Mouse (Mus musculus): ENCODE measurements around the gene Rtkn. TPM values are rescaled to one million over a fixed set of nuclear protein-coding genes. Genes with fewer than 3 reads are reported as not detected.

Gene Rtkn
- total RNA-seq (2023): not detected

DNA sequence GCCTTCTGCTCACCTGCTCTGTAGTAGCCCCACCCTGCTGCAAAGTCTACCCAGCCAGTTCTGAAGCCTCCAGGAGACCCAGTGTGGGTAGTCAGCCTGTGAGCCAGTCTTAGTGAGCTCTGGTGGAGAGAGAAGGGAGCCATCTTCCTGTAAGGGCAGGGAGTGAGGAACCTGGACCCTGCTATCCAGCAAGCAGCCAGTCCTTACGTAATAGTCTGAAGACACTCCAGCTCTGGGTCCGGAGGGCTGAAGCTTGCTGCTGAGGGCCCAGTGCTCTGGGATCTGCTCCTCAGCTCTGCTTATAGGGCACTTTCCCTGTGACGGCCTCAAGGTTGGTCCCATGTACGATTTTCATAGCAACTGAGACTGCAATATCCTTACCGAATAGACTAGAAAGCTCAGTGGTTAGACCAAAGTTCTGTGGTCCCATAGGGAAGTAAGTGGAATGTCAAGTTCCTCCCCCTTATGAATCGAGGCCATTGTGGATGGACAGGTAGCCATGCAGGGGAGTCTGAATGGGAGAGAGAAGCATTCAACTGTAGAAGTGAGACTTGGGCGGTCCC, at the start of gene Rtkn:
Gene Rtkn, plus strand, starts transcription at position 513 of the 563 bp plus-strand sequence.

DNA sequence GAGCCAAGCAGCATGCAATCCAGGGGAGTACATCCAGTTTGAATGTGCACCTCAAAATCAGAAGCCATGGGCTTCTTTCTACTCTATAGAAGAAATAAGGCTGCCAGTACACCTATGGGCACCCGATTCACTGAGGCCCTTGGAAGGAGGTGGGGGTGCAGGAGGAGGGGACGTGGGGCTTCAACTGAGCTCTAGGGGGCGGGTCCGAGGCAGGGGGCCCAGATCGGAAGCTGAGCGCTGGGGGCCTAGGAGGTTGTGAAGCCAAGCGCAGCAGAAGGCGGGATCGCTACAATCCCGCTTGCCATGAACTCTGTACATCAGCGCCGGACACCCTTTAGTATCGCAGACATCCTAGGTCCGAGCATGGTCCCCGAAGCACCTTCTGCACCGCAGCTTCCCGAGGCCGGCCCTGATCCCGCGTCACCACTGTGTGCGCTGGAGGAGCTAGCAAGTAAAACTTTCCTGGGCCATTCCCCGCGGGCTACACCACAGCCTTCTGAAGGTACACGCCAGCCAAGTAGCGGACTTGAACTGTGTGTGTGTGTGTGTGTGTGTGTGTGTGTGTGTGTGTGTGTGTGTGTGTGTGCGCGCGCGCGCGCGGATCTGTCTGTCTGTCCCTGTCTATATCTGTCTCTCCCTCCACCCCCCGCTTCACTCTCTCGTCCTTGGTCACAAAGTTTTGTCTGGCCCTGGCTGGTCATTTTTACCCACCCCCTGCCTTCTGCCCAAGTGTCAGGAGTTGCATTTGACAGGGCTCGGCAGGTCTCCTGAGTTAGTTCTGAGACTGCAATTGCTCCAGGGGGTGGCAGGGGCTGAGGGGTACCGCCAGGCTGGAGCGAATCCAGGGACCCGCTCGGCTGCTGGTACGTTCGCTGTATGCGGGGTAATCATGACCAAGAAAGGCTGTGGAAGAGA, 48.9 kb upstream of the Rtkn start, which contains the start of gene Lbx2:
Gene Lbx2, plus strand, starts transcription at position 247 of the 915 bp plus-strand sequence.

DNA sequence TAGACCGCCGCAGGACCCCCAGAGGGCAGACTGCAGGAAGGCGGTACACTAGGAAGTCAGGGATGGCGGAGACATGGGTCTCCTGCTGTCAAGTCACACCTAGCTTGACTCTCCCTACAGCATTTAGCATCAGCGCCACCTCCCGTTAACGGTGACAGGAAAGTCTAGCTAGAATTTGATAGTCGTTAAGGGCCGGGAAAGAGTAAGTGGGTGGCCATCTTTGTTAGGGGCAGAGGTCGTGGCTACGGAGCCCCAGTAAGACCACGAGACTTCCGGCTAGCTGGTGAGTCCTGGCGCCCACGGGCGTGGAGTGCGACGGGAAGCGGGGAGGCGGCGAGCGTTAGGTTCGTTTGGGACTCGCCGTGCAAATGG, 34.0 kb upstream of the Rtkn start, which contains the start of the genes Ccdc142 and Gm42688:
Gene Ccdc142, plus strand, starts transcription at position 286 of the 372 bp plus-strand sequence.
Gene Gm42688, plus strand, starts transcription at position 302 of the 372 bp plus-strand sequence.

DNA sequence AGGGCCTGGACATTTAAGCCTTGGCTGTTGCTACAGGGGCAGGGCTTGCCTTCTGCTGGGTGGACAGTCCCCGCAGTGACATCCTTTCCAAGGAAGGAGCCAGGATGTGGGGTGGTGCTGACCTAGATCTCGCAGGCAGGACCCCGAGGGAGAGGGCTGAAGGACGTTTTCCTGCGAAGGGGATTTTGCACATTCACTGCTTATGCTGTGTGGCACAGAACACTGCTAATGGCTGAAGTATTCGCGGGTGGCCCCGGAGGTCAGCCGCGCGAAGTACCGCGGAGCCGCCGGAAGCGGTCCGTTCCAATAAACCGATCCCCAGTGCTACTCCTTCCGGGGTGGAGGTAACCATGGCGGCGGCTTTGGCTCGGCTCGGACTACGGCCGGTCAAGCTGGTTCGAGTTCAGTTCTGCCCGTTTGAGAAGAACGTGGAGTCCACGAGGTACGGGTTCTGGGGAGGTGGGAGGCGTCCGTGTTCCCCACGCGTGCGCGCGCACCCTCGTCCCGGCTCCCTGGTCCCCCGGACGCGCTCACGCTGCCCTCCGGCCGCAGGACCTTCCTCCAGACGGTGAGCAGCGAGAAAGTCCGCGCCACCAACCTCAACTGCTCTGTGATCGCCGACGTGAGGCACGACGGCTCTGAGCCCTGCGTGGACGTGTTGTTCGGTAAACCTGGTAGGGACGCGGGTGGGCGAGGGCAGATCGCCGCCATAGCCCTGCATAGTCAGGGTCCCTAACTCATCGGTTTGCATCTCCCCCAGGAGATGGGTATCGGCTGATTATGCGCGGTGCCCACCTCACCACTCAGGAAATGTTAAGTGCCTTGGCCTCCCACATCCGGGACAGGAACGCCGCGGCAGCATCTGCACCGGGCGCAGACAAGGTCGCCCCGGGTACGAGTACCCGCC, 26.2 kb upstream of the Rtkn start, which contains the start of gene Mrpl53:
Gene Mrpl53, plus strand, starts transcription at position 279 of the 907 bp plus-strand sequence.

DNA sequence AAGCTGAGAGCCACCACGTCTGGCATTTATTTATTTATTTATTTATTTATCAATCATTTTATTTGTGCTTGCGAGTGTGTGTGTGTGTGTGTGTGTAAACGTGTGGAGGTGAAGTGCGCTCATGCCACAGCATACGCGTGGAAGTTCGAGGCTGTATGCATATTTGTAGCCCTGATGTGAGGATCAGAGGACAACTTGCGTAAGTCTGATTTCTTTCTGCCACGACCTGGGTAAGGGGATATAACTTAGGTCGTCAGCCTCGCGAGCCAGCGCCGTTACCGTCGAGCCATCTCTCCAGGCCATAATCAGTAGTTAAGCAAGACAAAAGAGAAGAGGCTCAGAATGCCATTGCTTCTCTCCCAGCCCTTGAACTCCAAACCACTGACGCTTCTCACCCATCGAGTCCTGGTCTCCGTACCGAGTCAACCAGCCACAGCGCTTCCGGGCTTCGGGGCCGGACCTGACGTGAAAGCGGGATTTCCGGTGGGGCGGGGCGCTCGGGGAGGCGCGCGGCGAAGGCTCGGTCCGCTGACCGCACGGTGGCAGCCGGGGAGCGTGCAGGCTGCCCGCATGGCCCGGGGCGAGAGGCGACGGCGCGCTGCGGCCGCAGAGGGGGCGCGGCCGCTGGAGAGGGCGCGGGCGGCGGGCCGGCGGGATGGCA, 20.1 kb upstream of the Rtkn start, which contains the start of gene Mogs:
Gene Mogs, plus strand, starts transcription at position 486 of the 661 bp plus-strand sequence.

DNA sequence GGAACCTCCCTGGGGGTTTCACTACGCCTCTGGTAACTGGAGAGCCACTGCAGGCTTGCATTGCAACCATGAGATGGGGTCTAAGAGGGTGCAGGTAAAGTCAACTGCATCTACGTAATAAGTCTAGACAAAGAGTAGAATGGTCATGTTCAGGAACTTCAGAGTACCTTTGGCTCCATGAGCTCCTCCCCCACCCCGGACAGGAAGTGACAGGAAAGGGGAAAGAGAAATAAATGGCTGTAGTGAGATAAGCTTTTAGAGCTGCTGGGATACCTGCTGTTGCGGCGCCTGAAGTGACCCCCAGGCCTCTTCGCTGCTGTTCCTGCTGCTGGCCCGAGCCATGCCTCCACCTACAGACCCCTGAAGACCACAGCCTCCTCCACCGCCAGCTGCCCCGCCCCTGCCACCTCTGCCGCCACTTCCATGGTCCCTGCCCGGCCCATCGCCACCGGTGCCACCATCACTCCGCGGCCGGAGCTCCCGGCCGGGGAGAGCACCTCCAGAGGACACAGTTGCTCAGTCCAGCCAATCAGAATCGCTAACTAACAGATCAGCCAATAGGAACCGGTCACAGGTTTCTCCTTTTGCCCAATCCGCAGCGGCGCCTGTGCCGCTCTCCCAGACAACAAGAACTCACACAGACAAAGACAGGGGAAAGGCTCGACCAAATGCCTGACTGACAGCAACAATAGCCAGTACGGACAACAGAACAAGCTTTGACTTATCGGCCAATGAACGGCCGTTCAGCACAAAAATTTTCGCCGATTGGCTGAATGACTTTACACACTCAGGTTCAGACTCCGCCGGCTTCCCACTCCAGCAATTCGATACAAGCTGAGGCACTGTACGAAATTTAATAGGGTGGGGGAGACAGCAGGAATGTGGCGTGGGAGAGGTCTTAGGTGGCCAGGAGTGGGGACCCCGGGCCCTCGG, 14.1 kb upstream of the Rtkn start, which contains the start of gene Wbp1:
Gene Wbp1, minus strand, starts transcription at position 630 of the 933 bp plus-strand sequence.

DNA sequence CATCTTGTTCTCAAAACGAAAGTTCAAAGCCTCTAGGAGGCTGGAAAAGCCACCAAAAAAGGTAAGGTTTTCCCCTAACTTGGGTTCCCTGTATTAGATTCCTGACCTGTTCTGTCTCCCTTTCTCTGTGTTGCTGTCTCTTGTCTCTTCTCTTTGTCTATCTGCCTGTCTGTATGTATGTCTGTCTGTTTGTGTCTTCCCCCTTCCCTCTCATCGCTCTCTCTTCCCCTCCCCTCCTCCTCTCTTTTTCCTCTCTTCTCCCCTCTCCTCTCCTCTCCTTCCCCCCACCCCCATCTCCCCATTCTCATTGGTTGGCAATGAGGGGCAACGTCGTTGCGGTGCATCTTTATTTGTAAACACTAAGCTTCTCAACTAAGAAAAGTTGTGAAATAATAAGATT, 9.9 kb upstream of the Rtkn start, which contains the start of gene Ino80b:
Gene Ino80b, minus strand, starts transcription at position 101 of the 400 bp plus-strand sequence.

DNA sequence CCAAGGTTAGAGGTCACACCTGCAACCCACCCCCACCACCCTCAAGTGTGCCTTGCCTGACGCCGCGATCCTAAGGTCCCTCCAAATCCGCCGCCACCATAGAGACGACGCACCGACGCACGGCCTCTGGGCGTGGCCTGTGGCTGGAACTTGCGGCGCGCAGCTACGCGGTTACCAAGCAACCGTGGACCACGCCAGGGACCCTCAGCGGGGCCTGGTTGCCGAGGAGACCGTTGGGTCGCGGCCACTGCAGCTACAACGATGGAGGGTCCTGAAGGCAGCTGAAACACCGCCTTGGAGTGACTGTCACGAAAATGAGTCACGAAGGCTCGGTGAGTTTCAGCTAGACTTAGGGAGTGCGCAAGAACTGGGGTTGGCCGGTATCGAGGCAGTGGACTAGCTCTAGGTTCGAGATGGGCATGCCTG, 21.0 kb downstream of the Rtkn start, which contains the start of the genes Wdr54 and 1700003E16Rik:
Gene Wdr54, minus strand, starts transcription at position 139 of the 426 bp plus-strand sequence.
Gene 1700003E16Rik, plus strand, starts transcription at position 146 of the 426 bp plus-strand sequence.

DNA sequence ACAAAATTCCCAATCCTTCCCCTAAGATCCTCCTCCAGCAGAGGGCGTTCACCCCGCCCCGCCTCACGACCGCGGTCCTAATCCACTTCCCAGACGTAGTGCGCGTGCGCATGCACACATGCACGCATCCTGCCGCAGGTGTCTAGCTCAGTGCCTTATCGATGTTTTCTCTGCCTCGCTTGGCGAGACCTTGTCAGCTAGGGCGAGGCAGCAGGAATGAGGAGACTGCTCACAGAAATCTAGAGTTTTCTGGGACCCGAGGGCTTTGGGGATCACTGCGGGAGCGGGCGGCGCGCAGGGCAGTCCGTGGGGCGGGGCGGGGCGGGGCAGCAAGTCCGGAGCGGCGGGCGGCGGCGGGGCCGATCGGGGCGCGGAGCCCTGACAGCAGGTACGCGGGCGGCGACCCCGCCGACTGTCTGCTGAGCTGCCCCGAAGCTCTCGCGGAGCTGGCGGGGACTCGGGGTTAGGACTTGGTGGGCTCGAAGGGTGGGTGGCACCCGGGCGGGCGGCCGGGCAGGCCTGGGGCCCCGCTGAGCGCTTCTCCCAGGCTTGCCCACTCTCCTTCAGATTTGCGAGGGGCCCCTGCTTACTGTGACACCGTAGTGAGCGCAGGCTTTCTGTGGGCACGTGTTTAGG, 30.5 kb downstream of the Rtkn start, which contains the start of gene Dctn1:
Gene Dctn1, plus strand, starts transcription at position 314 of the 636 bp plus-strand sequence.

Other genes starting within 250 kb of the Rtkn start
- 10 to 100 TPM; 27.3 to 28.7 TPM for gene Sema4f, start 195.7 kb upstream of the Rtkn start, total RNA-seq (2023)
- gene M1ap, start 188.6 kb upstream of the Rtkn start, total RNA-seq (2023): not detected
- gene Dok1, start 102.0 kb upstream of the Rtkn start, total RNA-seq (2023): 10 to 100 TPM; 21.0 to 23.7 TPM
- gene Loxl3, start 101.3 kb upstream of the Rtkn start, total RNA-seq (2023): not detected
- gene Aup1, start 80.9 kb upstream of the Rtkn start, total RNA-seq (2023): 100 to 1,000 TPM; 350 to 355 TPM
- gene Htra2, start 80.2 kb upstream of the Rtkn start, total RNA-seq (2023): 10 to 100 TPM; 29.3 to 31.8 TPM
- 10 to 100 TPM; 16.0 to 16.6 TPM for gene Dqx1, start 77.6 kb upstream of the Rtkn start, total RNA-seq (2023)
- gene Tlx2, start 65.2 kb upstream of the Rtkn start, total RNA-seq (2023): not detected
- 10 to 100 TPM; 28.2 to 31.7 TPM for gene Pcgf1, start 57.6 kb upstream of the Rtkn start, total RNA-seq (2023)
- not detected for gene Lbx2, start 49.1 kb upstream of the Rtkn start, total RNA-seq (2023)
- gene Ccdc142, start 33.9 kb upstream of the Rtkn start, total RNA-seq (2023): 10 to 100 TPM in 1 of 2 experiments, 1 to 10 TPM in 1; 8.4 to 11.3 TPM
- gene Gm42688, start 33.8 kb upstream of the Rtkn start, total RNA-seq (2023): 10 to 100 TPM; 10.5 to 11.2 TPM
- gene Mrpl53, start 26.4 kb upstream of the Rtkn start, total RNA-seq (2023): 10 to 100 TPM; 28.3 to 31.2 TPM
- gene Mogs, start 20.0 kb upstream of the Rtkn start, total RNA-seq (2023): 10 to 100 TPM; 53.2 to 53.7 TPM
- 10 to 100 TPM; 34.0 to 41.6 TPM for gene Wbp1, start 13.9 kb upstream of the Rtkn start, total RNA-seq (2023)
- 10 to 100 TPM; 34.1 to 35.9 TPM for gene Ino80b, start 10.0 kb upstream of the Rtkn start, total RNA-seq (2023)
- gene Wdr54, start 20.9 kb downstream of the Rtkn start, total RNA-seq (2023): 1 to 10 TPM in 1 of 2 experiments, under 1 TPM in 1; 0.89 to 1.7 TPM
- not detected for gene 1700003E16Rik, start 20.9 kb downstream of the Rtkn start, total RNA-seq (2023)
- 100 to 1,000 TPM; 117 to 120 TPM for gene Dctn1, start 30.5 kb downstream of the Rtkn start, total RNA-seq (2023)
- gene Slc4a5, start 84.4 kb downstream of the Rtkn start, total RNA-seq (2023): not detected
- 10 to 100 TPM; 42.1 to 52.4 TPM for gene Mthfd2, start 190.4 kb downstream of the Rtkn start, total RNA-seq (2023)
- 100 to 1,000 TPM; 113 to 127 TPM for gene Mob1a, start 190.6 kb downstream of the Rtkn start, total RNA-seq (2023)
- 10 to 100 TPM; 33.9 to 37.3 TPM for gene Bola3, start 213.7 kb downstream of the Rtkn start, total RNA-seq (2023)

Measured in T-cell, adult 66 days (primary cell).